Mouse (Mus musculus): ENCODE data around the gene Alcam. TPM values are rescaled to one million over a fixed set of nuclear protein-coding genes. Genes with fewer than 3 reads are reported as not detected.
A peak's percentile ranks its signal among the peaks of the same experiment; 100 is the strongest.

The Alcam gene
- polyA plus RNA-seq (2014; fragmentation: Nextera tagmentation; extraction: Ambion mirVana) = 28.1 and 32.8 TPM in 2 replicates

DNA sequence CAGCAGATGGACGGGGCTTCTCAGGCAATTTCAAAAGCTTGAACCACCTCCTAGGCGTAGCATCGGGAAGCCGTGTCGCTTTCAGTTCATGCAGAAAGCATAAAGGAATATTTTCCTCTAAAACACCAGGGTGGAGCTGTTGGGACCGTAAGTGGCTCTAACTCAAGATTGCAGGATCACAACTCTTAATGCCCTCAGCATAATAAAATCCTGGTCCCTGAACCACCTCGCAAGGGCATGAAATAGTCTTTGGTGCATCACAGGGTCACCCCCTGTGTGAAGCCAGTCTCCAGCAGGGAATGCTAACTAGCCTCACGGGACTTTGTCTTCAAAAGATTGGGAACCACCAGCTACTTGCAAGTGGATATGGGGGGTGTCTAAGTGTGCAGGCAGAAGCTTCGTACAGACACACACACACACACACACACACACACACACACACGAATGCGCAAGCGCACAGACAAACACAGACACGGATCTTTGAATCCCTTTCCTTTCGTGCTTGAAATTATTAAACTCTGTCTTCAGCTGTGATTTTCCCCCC is at the start of gene Alcam:
Gene Alcam, minus strand, starts transcription at position 104 of the 544 bp plus-strand sequence.
- Histone ChIP-seq H3K4me3 (ENCODE audit: low read depth, low read length) (peak within 1 kb of the TSS; percentile 53), H3K27me3 (ENCODE audit: control insufficient read depth, insufficient read depth, low read length) (peaks cover 3% of the 10 kb centered on the region; the same call in 1 of the 2 replicates), H3K9me3 (replicated peaks; ENCODE audit: control insufficient read depth, low read length) (no peaks in the 10 kb centered on the region), H3K4me2 (ENCODE audit: low read depth, low read length) (peak within 1 kb of the TSS; percentile 67), H3K9ac (replicated peaks; ENCODE audit: low read length) (peak within 1 kb of the TSS; percentile 41), H3K4me1 (ENCODE audit: control insufficient read depth, insufficient read depth, low read length) (no peaks in the 10 kb centered on the region; the same call in 1 of the 2 replicates), H3K36me3 (replicated peaks; ENCODE audit: control insufficient read depth, insufficient read depth, low read depth, low read length) (no peaks in the 10 kb centered on the region), H3K27ac (replicated peaks; ENCODE audit: low read depth, low read length) (no peak within 1 kb of the TSS)
- ATAC-seq (replicated peaks; ENCODE audit: insufficient number of reproducible peaks, low FRiP score, low TSS enrichment, low read depth) (no peak), DNase-seq (ENCODE audit: low spot score) (peak; percentile 48)
- 3% methylated on average over 14 of the region's 14 CpGs for WGBS

DNA sequence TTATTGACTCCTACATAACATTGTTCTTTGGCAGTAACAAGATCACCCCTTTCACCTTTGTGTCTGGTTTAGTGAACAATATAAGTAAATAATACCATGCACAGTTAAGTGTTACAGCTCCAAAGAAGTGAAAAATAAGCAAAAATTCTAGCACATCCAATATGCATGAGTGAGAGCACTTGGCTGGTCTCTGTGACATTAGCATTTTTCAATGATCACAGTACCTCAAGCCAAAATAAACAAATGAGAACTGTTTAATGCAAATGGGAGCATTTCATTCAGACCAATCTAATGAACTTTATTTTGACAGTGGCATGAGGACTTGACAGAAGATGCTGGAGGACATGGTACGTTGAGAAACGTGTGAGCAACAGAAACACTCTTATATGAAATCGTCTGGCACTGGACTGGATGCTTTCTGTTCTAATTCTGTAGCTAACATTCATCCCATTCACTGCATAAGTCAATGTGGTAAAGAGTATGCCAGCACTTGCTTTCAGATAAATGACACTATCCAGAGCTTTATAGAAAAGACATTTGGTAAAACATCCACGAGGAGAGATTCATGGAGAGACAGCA is 45.0 kb upstream of the Alcam start:
- Histone ChIP-seq H3K36me3 (replicated peaks; ENCODE audit: control insufficient read depth, insufficient read depth, low read depth, low read length) (no peaks in the 10 kb centered on the region), H3K27me3 (ENCODE audit: control insufficient read depth, insufficient read depth, low read length) (no peaks in the 10 kb centered on the region), H3K4me1 (ENCODE audit: control insufficient read depth, insufficient read depth, low read length) (no peaks in the 10 kb centered on the region), H3K27ac (replicated peaks; ENCODE audit: low read depth, low read length) (no peak overlapping the region), H3K9ac (replicated peaks; ENCODE audit: low read length) (no peak overlapping the region), H3K9me3 (replicated peaks; ENCODE audit: control insufficient read depth, low read length) (no peaks in the 10 kb centered on the region), H3K4me2 (ENCODE audit: low read depth, low read length) (no peak overlapping the region), H3K4me3 (ENCODE audit: low read depth, low read length) (no peak overlapping the region)
- no peak for ATAC-seq (replicated peaks; ENCODE audit: insufficient number of reproducible peaks, low FRiP score, low TSS enrichment, low read depth)
- no peak for DNase-seq (ENCODE audit: low spot score)
- WGBS = 88% methylated on average over 4 of the region's 4 CpGs

DNA sequence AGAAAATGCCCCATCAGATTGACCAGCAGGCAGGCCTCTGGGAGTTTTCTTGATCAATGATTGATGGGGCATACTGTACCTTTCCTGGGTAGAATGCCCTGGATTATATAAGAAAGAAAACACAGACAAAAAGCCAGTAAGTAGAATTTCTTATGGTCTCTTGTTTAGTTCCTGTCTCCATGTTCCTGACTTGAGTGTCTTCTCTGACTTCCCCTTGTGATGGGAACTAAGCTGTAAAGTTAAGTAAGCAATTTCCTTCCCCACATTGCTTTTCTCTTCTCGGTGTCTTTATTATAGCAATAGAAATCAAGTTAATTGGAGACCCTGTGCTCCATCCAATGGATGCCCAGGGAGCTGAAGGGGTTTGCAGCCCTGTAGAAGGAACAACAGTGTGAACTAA is 36.7 kb upstream of the Alcam start:
- no peak overlapping the region for H3K27ac ChIP-seq (replicated peaks; ENCODE audit: low read depth, low read length)
- DNase-seq (ENCODE audit: low spot score) (no peak), ATAC-seq (replicated peaks; ENCODE audit: insufficient number of reproducible peaks, low FRiP score, low TSS enrichment, low read depth) (no peak)
- H3K4me1 ChIP-seq (ENCODE audit: control insufficient read depth, insufficient read depth, low read length) = no peaks in the 10 kb centered on the region
- 72% methylated on average over 1 of the region's 1 CpGs for WGBS
- H3K9ac ChIP-seq (replicated peaks; ENCODE audit: low read length) = no peak overlapping the region
- H3K4me2 ChIP-seq (ENCODE audit: low read depth, low read length) = no peak overlapping the region
- H3K4me3 ChIP-seq (ENCODE audit: low read depth, low read length) = no peak overlapping the region
- no peaks in the 10 kb centered on the region for H3K27me3 ChIP-seq (ENCODE audit: control insufficient read depth, insufficient read depth, low read length)
- H3K9me3 ChIP-seq (replicated peaks; ENCODE audit: control insufficient read depth, low read length) = no peaks in the 10 kb centered on the region
- no peaks in the 10 kb centered on the region for H3K36me3 ChIP-seq (replicated peaks; ENCODE audit: control insufficient read depth, insufficient read depth, low read depth, low read length)

DNA sequence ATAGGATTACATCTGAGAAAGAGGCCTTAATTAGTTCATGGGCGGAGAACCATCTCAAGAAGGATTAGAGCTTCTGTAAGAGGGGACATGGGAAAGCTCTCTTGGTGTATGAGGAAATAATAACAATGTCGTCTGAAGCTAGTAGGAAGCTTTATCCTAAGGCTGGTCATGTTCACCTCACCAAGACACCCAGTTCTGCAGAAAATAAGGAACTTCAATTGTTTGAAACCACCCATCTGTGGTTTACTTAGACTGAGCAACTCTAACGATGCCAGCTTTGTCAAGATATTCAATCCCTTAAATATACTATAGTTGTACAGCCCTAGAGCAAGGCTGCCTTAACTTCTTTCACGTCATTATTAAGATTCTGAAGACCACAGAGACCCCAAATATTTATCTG is 20.4 kb upstream of the Alcam start:
- DNase-seq (ENCODE audit: low spot score) (no peak), ATAC-seq (replicated peaks; ENCODE audit: insufficient number of reproducible peaks, low FRiP score, low TSS enrichment, low read depth) (no peak)
- H3K4me2 ChIP-seq (ENCODE audit: low read depth, low read length) = no peak overlapping the region
- no peak overlapping the region for H3K4me3 ChIP-seq (ENCODE audit: low read depth, low read length)
- 77% methylated on average over 4 of the region's 4 CpGs for WGBS
- H3K36me3 ChIP-seq (replicated peaks; ENCODE audit: control insufficient read depth, insufficient read depth, low read depth, low read length) = no peaks in the 10 kb centered on the region
- no peak overlapping the region for H3K9ac ChIP-seq (replicated peaks; ENCODE audit: low read length)
- no peaks in the 10 kb centered on the region for H3K4me1 ChIP-seq (ENCODE audit: control insufficient read depth, insufficient read depth, low read length)
- no peaks in the 10 kb centered on the region for H3K9me3 ChIP-seq (replicated peaks; ENCODE audit: control insufficient read depth, low read length)
- no peaks in the 10 kb centered on the region for H3K27me3 ChIP-seq (ENCODE audit: control insufficient read depth, insufficient read depth, low read length)
- H3K27ac ChIP-seq (replicated peaks; ENCODE audit: low read depth, low read length) = no peak overlapping the region

DNA sequence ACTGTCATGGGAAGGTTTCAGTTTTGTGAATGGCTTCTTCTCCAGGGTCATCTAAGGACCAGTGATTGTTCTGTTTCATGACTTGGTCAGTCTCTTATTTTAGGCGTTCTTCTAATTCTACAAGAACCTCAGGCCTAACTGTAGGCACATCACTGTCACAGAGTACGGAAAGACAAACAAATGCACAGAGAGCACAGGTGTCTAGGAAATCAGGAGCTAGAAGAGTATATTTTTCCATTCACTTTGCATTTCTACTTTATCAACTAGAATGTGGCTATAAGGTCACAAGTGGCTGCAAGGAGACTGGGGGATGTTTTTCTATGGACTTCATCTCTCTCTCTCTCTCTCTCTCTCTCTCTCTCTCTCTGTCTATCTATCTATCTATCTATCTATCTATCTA is 19.2 kb upstream of the Alcam start:
- 87% methylated on average over 2 of the region's 2 CpGs for WGBS
- Histone ChIP-seq H3K27me3 (ENCODE audit: control insufficient read depth, insufficient read depth, low read length) (no peaks in the 10 kb centered on the region), H3K36me3 (replicated peaks; ENCODE audit: control insufficient read depth, insufficient read depth, low read depth, low read length) (no peaks in the 10 kb centered on the region), H3K4me1 (ENCODE audit: control insufficient read depth, insufficient read depth, low read length) (no peaks in the 10 kb centered on the region), H3K4me2 (ENCODE audit: low read depth, low read length) (no peak overlapping the region), H3K27ac (replicated peaks; ENCODE audit: low read depth, low read length) (no peak overlapping the region), H3K9ac (replicated peaks; ENCODE audit: low read length) (no peak overlapping the region), H3K9me3 (replicated peaks; ENCODE audit: control insufficient read depth, low read length) (no peaks in the 10 kb centered on the region), H3K4me3 (ENCODE audit: low read depth, low read length) (no peak overlapping the region)
- no peak for DNase-seq (ENCODE audit: low spot score)
- no peak for ATAC-seq (replicated peaks; ENCODE audit: insufficient number of reproducible peaks, low FRiP score, low TSS enrichment, low read depth)

DNA sequence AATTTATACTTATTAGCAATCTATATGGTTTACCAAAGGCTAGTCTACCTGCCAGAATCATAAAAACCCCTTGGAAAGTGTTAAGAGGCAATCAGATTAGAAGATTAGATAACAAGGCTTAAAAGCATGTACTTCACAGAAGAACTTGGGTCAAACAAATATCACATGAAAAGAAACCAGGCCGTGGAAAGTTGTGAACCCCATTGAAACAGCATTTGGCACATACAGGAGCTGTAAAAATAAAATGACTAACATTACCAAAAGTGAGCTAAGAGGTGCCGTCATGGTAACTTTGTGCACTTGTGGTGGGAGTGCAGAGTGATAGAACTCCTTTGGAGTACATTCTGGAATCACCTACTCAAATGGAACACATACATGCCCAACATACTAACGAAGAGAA is 18.8 kb upstream of the Alcam start:
- Histone ChIP-seq H3K27ac (replicated peaks; ENCODE audit: low read depth, low read length) (no peak overlapping the region), H3K9me3 (replicated peaks; ENCODE audit: control insufficient read depth, low read length) (no peaks in the 10 kb centered on the region), H3K9ac (replicated peaks; ENCODE audit: low read length) (no peak overlapping the region), H3K27me3 (ENCODE audit: control insufficient read depth, insufficient read depth, low read length) (no peaks in the 10 kb centered on the region), H3K4me2 (ENCODE audit: low read depth, low read length) (no peak overlapping the region), H3K36me3 (replicated peaks; ENCODE audit: control insufficient read depth, insufficient read depth, low read depth, low read length) (no peaks in the 10 kb centered on the region), H3K4me3 (ENCODE audit: low read depth, low read length) (no peak overlapping the region), H3K4me1 (ENCODE audit: control insufficient read depth, insufficient read depth, low read length) (no peaks in the 10 kb centered on the region)
- no peak for DNase-seq (ENCODE audit: low spot score)
- no peak for ATAC-seq (replicated peaks; ENCODE audit: insufficient number of reproducible peaks, low FRiP score, low TSS enrichment, low read depth)
- WGBS = 88% methylated on average over 3 of the region's 3 CpGs

DNA sequence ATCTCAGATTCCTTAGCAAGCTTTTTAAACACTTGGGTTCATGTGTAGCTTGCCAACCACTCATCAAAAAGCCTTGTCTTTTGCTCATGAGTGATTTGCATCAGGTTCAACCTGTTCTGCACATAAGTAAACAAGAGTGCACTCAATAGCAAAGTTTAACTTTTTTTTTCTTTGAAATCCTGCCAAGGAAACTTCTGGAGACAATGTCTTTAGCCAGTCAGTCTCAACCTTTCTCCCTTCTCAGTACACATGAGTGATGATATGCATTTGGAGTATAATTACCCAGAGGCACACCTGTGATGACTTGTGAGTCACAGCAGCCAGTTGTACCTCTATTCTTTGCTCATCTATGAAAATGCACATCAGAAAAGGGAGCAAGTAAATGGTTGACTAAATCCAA is 18.2 kb upstream of the Alcam start:
- ATAC-seq (replicated peaks; ENCODE audit: insufficient number of reproducible peaks, low FRiP score, low TSS enrichment, low read depth) (no peak), DNase-seq (ENCODE audit: low spot score) (no peak)
- Histone ChIP-seq H3K4me3 (ENCODE audit: low read depth, low read length) (no peak overlapping the region), H3K9me3 (replicated peaks; ENCODE audit: control insufficient read depth, low read length) (no peaks in the 10 kb centered on the region), H3K27me3 (ENCODE audit: control insufficient read depth, insufficient read depth, low read length) (no peaks in the 10 kb centered on the region), H3K36me3 (replicated peaks; ENCODE audit: control insufficient read depth, insufficient read depth, low read depth, low read length) (no peaks in the 10 kb centered on the region), H3K27ac (replicated peaks; ENCODE audit: low read depth, low read length) (no peak overlapping the region), H3K4me2 (ENCODE audit: low read depth, low read length) (no peak overlapping the region), H3K9ac (replicated peaks; ENCODE audit: low read length) (no peak overlapping the region), H3K4me1 (ENCODE audit: control insufficient read depth, insufficient read depth, low read length) (no peaks in the 10 kb centered on the region)

DNA sequence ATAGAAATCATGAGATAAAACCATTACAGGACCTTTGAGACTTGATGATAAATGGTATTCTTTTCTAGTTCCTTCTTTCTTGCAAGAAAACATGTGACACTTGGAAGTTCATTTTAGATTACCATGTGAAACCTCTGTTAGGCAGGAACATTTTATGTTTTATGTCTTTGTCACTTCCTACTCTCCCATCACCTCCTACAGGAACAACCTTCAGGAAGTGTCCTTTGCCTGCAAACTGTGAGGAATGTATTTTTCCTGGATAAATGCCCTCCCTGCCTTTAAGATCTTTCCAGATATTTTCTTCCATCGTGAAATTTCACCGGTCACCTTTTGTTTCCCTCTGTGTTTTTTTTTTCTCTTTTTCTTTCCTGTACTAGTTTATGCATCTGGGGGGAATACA is 17.0 kb upstream of the Alcam start:
- no peak overlapping the region for H3K9ac ChIP-seq (replicated peaks; ENCODE audit: low read length)
- no peaks in the 10 kb centered on the region for H3K27me3 ChIP-seq (ENCODE audit: control insufficient read depth, insufficient read depth, low read length)
- ATAC-seq (replicated peaks; ENCODE audit: insufficient number of reproducible peaks, low FRiP score, low TSS enrichment, low read depth) (no peak), DNase-seq (ENCODE audit: low spot score) (no peak)
- no peak overlapping the region for H3K27ac ChIP-seq (replicated peaks; ENCODE audit: low read depth, low read length)
- H3K9me3 ChIP-seq (replicated peaks; ENCODE audit: control insufficient read depth, low read length) = no peaks in the 10 kb centered on the region
- no peaks in the 10 kb centered on the region for H3K36me3 ChIP-seq (replicated peaks; ENCODE audit: control insufficient read depth, insufficient read depth, low read depth, low read length)
- H3K4me1 ChIP-seq (ENCODE audit: control insufficient read depth, insufficient read depth, low read length) = no peaks in the 10 kb centered on the region
- H3K4me2 ChIP-seq (ENCODE audit: low read depth, low read length) = no peak overlapping the region
- WGBS = 90% methylated on average over 2 of the region's 2 CpGs
- no peak overlapping the region for H3K4me3 ChIP-seq (ENCODE audit: low read depth, low read length)

All from embryonic facial prominence, embryonic 11.5 days (tissue).